26 mouse cellular contexts compared by ENCODE assay signal in the genomic region with DNA sequence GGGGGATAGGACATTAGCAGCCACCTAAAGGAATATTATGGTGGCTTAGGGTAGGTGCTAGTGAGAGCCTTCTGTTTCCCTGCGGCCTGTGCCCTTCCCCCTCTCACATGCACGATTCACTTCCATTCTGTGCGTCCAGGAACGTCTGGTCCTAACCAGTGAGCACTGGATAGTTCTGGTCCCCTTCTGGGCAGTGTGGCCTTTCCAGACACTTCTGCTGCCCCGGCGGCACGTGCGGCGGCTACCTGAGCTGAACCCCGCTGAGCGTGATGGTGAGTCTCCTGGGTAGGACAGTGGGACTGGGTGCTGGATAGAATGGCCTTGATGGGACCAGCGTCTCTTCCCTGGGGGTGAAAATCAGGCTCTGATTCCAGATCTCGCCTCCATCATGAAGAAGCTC. TPM values are rescaled to one million over a fixed set of nuclear protein-coding genes. Genes with fewer than 3 reads are reported as not detected.
DNase-seq lines count a peak whose midpoint lies in the region; ATAC-seq lines count a peak whose summit lies in the region.
"Had no signal": no experiment of that assay in that cellular context is flagged by ENCODE, and none has a peak within 500 bp of the region (broad histone marks: within the 10 kb centered on the region; RNA-seq: fewer than 3 reads in every experiment).

No protein-coding gene starts in this region.

- H3K4me2 ChIP-seq in kidney, embryonic 15.5 days: no peak overlapping the region
- H3K4me2 ChIP-seq: midbrain, embryonic 12.5 days; neural tube, embryonic 15.5 days had no signal

- H3K9ac ChIP-seq in kidney, embryonic 15.5 days: no peak overlapping the region
- H3K9ac ChIP-seq: lung, embryonic 14.5 days; midbrain, embryonic 12.5 days had no signal

- no peak overlapping the region for H3K27ac ChIP-seq in kidney, embryonic 15.5 days
- H3K27ac ChIP-seq: heart, embryonic 13.5 days; hindbrain, embryonic 14.5 days; limb, embryonic 12.5 days; liver, embryonic 13.5 days; midbrain, embryonic 12.5 days; neural tube, embryonic 15.5 days; stomach, postnatal 0 days had no signal

- H3K36me3 ChIP-seq in kidney, embryonic 15.5 days: peaks cover 23% of the 10 kb centered on the region
- H3K36me3 ChIP-seq: midbrain, embryonic 12.5 days had no signal

- H3K27me3 ChIP-seq in kidney, embryonic 15.5 days: no peaks in the 10 kb centered on the region
- H3K27me3 ChIP-seq: heart, embryonic 13.5 days; limb, embryonic 12.5 days; liver, embryonic 13.5 days; midbrain, embryonic 12.5 days; neural tube, embryonic 15.5 days had no signal

- 93% methylated on average over 13 of the region's 13 CpGs for WGBS in kidney, embryonic 15.5 days

- DNase-seq in cerebellum, adult 9-10 months: peak; percentile 52
- DNase-seq in cerebellum, postnatal 36 days: no peak
- DNase-seq in kidney, adult 11 months: peak; percentile 66
- DNase-seq in ZHBTc4 (ENCODE audit: low read depth, low spot score): peak; percentile 26
- DNase-seq in kidney, postnatal 14 days: peak; percentile 41
- DNase-seq in right cerebral cortex, adult 18-20 months: no peak
- no peak for DNase-seq in adrenal gland, postnatal 36 days
- DNase-seq: adrenal gland, postnatal 25 days; gastrocnemius, postnatal 14 days; heart, adult 18-20 months; heart, postnatal 14 days; liver, embryonic 13.5 days; lung, embryonic 14.5 days had no signal

- H3K4me1 ChIP-seq in kidney, embryonic 15.5 days: peaks cover 61% of the 10 kb centered on the region

- H3K9me3 ChIP-seq in kidney, embryonic 15.5 days (replicated peaks): no peaks in the 10 kb centered on the region
- H3K9me3 ChIP-seq: heart, embryonic 13.5 days; limb, embryonic 12.5 days; liver, embryonic 13.5 days; midbrain, embryonic 12.5 days; neural tube, embryonic 15.5 days had no signal

- no peak for ATAC-seq in kidney, embryonic 15.5 days (replicated peaks; ENCODE audit: low FRiP score)
- ATAC-seq: forebrain, embryonic 14.5 days; inflammation-experienced regulatory T-cells, adult 6 months had no signal

- H3K4me3 ChIP-seq in kidney, embryonic 15.5 days (replicated peaks): no peak overlapping the region
- H3K4me3 ChIP-seq: liver, embryonic 13.5 days; midbrain, embryonic 12.5 days had no signal

RNA-seq across cellular contexts. Expression of a gene that starts 1.4 kb away (rescaled TPM):
- 79.7 and 87.4 TPM in 2 replicates for polyA plus RNA-seq in kidney, embryonic 15.5 days (2015; fragmentation: Nextera tagmentation; extraction: Ambion mirVana)
- total RNA-seq in adrenal gland, postnatal 36 days (2021): 10 to 100 TPM; 77.4 to 80.1 TPM

RNA-seq across cellular contexts. Expression of a gene that starts 2.3 kb away (rescaled TPM):
- 50.7 and 52.5 TPM in 2 replicates for polyA plus RNA-seq in kidney, embryonic 15.5 days (2015; fragmentation: Nextera tagmentation; extraction: Ambion mirVana)
- total RNA-seq in adrenal gland, postnatal 36 days (2021): 10 to 100 TPM; 32.1 to 45.6 TPM

RNA-seq across cellular contexts. Expression of a gene that starts 16.7 kb away (rescaled TPM):
- 36.5 and 42.4 TPM in 2 replicates for polyA plus RNA-seq in kidney, embryonic 15.5 days (2015; fragmentation: Nextera tagmentation; extraction: Ambion mirVana)
- total RNA-seq in adrenal gland, postnatal 36 days (2021): 10 to 100 TPM; 33.9 to 46.8 TPM

RNA-seq across cellular contexts. Expression of a gene that starts 26.4 kb away (rescaled TPM):
- 0.12 and 0.17 TPM in 2 replicates for polyA plus RNA-seq in kidney, embryonic 15.5 days (2015; fragmentation: Nextera tagmentation; extraction: Ambion mirVana)
- total RNA-seq in adrenal gland, postnatal 36 days (2021): not detected
- total RNA-seq: adrenal gland, postnatal 25 days; gastrocnemius, postnatal 14 days; heart, adult 18-20 months; heart, postnatal 14 days; layer of hippocampus, adult 18-20 months; layer of hippocampus, postnatal 14 days; megakaryocyte, adult 5-6 weeks had no signal
- polyA plus RNA-seq: heart, embryonic 13.5 days; inflammation-experienced regulatory T-cells, adult 6 months; limb, embryonic 12.5 days; liver, embryonic 13.5 days; lung, embryonic 14.5 days; thymus, postnatal 0 days had no signal

RNA-seq across cellular contexts. Expression of a gene that starts 34.4 kb away (rescaled TPM):
- polyA plus RNA-seq in kidney, embryonic 15.5 days (2015; fragmentation: Nextera tagmentation; extraction: Ambion mirVana): 128 and 132 TPM in 2 replicates
- total RNA-seq in adrenal gland, postnatal 36 days (2021): 100 to 1,000 TPM; 103 to 123 TPM

Comparison
In these comparisons a context has a peak if more than half of its experiments do, and no peak if none do; other contexts are left out.
1. DNase-seq: peak in cerebellum, adult 9-10 months (single experiment), kidney, adult 11 months (single experiment), ZHBTc4 (single experiment) and kidney, postnatal 14 days (single experiment); none in cerebellum, postnatal 36 days (0 of 2), right cerebral cortex, adult 18-20 months (single experiment) and adrenal gland, postnatal 36 days (0 of 2).